26 mouse cellular contexts compared by ENCODE assay signal in the genomic region with DNA sequence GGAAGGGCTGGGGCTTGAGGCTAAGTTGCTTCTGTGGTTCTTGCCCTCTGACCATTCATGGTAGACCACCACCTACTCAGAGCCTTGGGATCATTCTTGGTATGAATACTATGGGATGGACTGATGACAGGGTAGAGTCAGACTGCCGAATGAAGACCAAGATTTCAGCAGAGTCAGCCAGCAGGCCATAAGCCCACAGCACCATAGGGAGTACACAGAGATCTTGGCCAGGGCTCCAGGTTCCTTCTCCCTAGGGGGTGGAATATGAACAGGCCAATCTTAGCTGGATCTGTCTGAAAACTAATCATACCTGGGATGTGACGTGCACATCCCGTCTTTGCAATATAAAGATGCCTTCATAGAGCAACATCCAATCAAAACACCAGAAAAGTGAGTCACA. TPM values are rescaled to one million over a fixed set of nuclear protein-coding genes. Genes with fewer than 3 reads are reported as not detected.
DNase-seq lines count a peak whose midpoint lies in the region; ATAC-seq and TF ChIP-seq lines count a peak whose summit lies in the region.
"Had no signal": no experiment of that assay in that cellular context is flagged by ENCODE, and none has a peak within 500 bp of the region (broad histone marks: within the 10 kb centered on the region; RNA-seq: fewer than 3 reads in every experiment).

No protein-coding gene starts in this region.

- no peaks in the 10 kb centered on the region for H3K27me3 ChIP-seq in embryonic facial prominence, embryonic 15.5 days
- no peaks in the 10 kb centered on the region for H3K27me3 ChIP-seq in embryonic facial prominence, embryonic 10.5 days (replicated peaks; ENCODE audit: low read depth, poor library complexity, severe bottlenecking)
- H3K27me3 ChIP-seq in Patski = no peaks in the 10 kb centered on the region
- no peaks in the 10 kb centered on the region for H3K27me3 ChIP-seq in forebrain, embryonic 12.5 days
- H3K27me3 ChIP-seq: CH12.LX; embryonic facial prominence, embryonic 12.5 days; forebrain, embryonic 13.5 days; forebrain, embryonic 15.5 days had no signal

- no peak overlapping the region for H3K4me2 ChIP-seq in embryonic facial prominence, embryonic 15.5 days (replicated peaks)
- H3K4me2 ChIP-seq in forebrain, embryonic 12.5 days = no peak overlapping the region
- H3K4me2 ChIP-seq: embryonic facial prominence, embryonic 12.5 days; forebrain, embryonic 13.5 days; forebrain, embryonic 15.5 days had no signal

- POLR2A ChIA-PET in Patski (lab: Charles Lee) = interaction anchor here (0.6 to 1.2 kb wide), 2 partner anchors 10 to 17 kb away, joined by 3 read pairs; no protein-coding TSS in a partner anchor

- CTCF ChIA-PET in Patski (lab: Charles Lee) = interaction anchor here (0.9 kb wide), 1 partner anchor 12 kb away, joined by 3 read pairs; no protein-coding TSS in a partner anchor

- H3K9ac ChIP-seq in embryonic facial prominence, embryonic 15.5 days = no peak overlapping the region
- H3K9ac ChIP-seq in forebrain, embryonic 12.5 days = no peak overlapping the region
- H3K9ac ChIP-seq: embryonic facial prominence, embryonic 12.5 days; forebrain, embryonic 13.5 days; forebrain, embryonic 15.5 days; forebrain, postnatal 0 days had no signal

- ATAC-seq in embryonic facial prominence, embryonic 15.5 days (ENCODE audit: insufficient number of reproducible peaks, low FRiP score, low TSS enrichment, low read depth) = peak; percentile 29; the same call in 1 of the 2 replicates
- peak; percentile 40 for ATAC-seq in Patski
- no peak for ATAC-seq in forebrain, embryonic 12.5 days (ENCODE audit: low FRiP score)
- ATAC-seq: CD4-positive, CD25-positive, alpha-beta regulatory T cell, adult 4 months; forebrain, embryonic 13.5 days; forebrain, embryonic 15.5 days; forebrain, postnatal 0 days had no signal

- in situ Hi-C loops in Patski (cut with MboI; ENCODE audit: low pct_unique_long_range_greater_than_20kb) = no loop called here

- H3K27ac ChIP-seq in embryonic facial prominence, embryonic 15.5 days (replicated peaks) = no peak overlapping the region
- no peak overlapping the region for H3K27ac ChIP-seq in embryonic facial prominence, embryonic 10.5 days (replicated peaks)
- no peak overlapping the region for H3K27ac ChIP-seq in forebrain, embryonic 12.5 days
- H3K27ac ChIP-seq: embryonic facial prominence, embryonic 12.5 days; forebrain, embryonic 10.5 days; forebrain, embryonic 13.5 days; forebrain, embryonic 15.5 days had no signal

- no peak for DNase-seq in embryonic facial prominence, embryonic 10.5 days (ENCODE audit: low spot score)
- peak; percentile 90 for DNase-seq in heart, adult 11 months
- DNase-seq in heart, adult 18-20 months = no peak
- no peak for DNase-seq in Patski (ENCODE audit: low read depth, low spot score)
- peak; percentile 65 for DNase-seq in fibroblast of lung, adult 2 months (ENCODE audit: low read depth)
- no peak for DNase-seq in kidney, postnatal 36 days
- DNase-seq: adrenal gland, adult 8-10 months; adrenal gland, postnatal 25 days; B cell, adult 2 months; cerebellum, adult 11 months; cerebellum, adult 18-20 months; cerebellum, adult 8-10 months; cerebellum, adult 9-11 months; cerebellum, postnatal 14 days; cerebellum, postnatal 36 days; embryo, embryonic 11 days had no signal

- H3K9me3 ChIP-seq in embryonic facial prominence, embryonic 15.5 days (replicated peaks) = no peaks in the 10 kb centered on the region
- H3K9me3 ChIP-seq in embryonic facial prominence, embryonic 10.5 days = no peaks in the 10 kb centered on the region
- H3K9me3 ChIP-seq in forebrain, embryonic 12.5 days = no peaks in the 10 kb centered on the region
- H3K9me3 ChIP-seq: embryonic facial prominence, embryonic 12.5 days; forebrain, embryonic 10.5 days; forebrain, embryonic 13.5 days; forebrain, embryonic 15.5 days; G1E had no signal

- WGBS in embryonic facial prominence, embryonic 15.5 days = 63% methylated on average over 3 of the region's 3 CpGs
- WGBS in embryonic facial prominence, embryonic 10.5 days = 93% methylated on average over 3 of the region's 3 CpGs
- 88% methylated on average over 3 of the region's 3 CpGs for WGBS in forebrain, embryonic 12.5 days

- H3K36me3 ChIP-seq in embryonic facial prominence, embryonic 15.5 days = no peaks in the 10 kb centered on the region
- no peaks in the 10 kb centered on the region for H3K36me3 ChIP-seq in embryonic facial prominence, embryonic 10.5 days (replicated peaks)
- no peaks in the 10 kb centered on the region for H3K36me3 ChIP-seq in forebrain, embryonic 12.5 days (replicated peaks)
- H3K36me3 ChIP-seq: embryonic facial prominence, embryonic 12.5 days; forebrain, embryonic 10.5 days; forebrain, embryonic 15.5 days; G1E had no signal

- TF ChIP-seq CTCF in Patski (IDR thresholded peaks at IDR 0.05) = no peak

- H3K4me1 ChIP-seq in embryonic facial prominence, embryonic 15.5 days = no peaks in the 10 kb centered on the region
- peaks cover 3% of the 10 kb centered on the region; the same call in 1 of the 2 replicates for H3K4me1 ChIP-seq in embryonic facial prominence, embryonic 10.5 days
- no peaks in the 10 kb centered on the region for H3K4me1 ChIP-seq in forebrain, embryonic 12.5 days
- H3K4me1 ChIP-seq: embryonic facial prominence, embryonic 12.5 days; forebrain, embryonic 10.5 days; forebrain, embryonic 13.5 days; forebrain, embryonic 15.5 days had no signal

- no peak overlapping the region for H3K4me3 ChIP-seq in embryonic facial prominence, embryonic 15.5 days (replicated peaks)
- no peak overlapping the region for H3K4me3 ChIP-seq in embryonic facial prominence, embryonic 10.5 days
- H3K4me3 ChIP-seq in forebrain, embryonic 12.5 days (replicated peaks) = no peak overlapping the region
- H3K4me3 ChIP-seq: embryonic facial prominence, embryonic 12.5 days; forebrain, embryonic 10.5 days; forebrain, embryonic 13.5 days; forebrain, embryonic 15.5 days had no signal

RNA-seq across cellular contexts. Expression of a gene that starts 9.7 kb away (rescaled TPM):
- 21.8 and 22.3 TPM in 2 replicates for polyA plus RNA-seq in embryonic facial prominence, embryonic 15.5 days (2015; fragmentation: Nextera tagmentation; extraction: Ambion mirVana)
- polyA plus RNA-seq in embryonic facial prominence, embryonic 10.5 days (2016; fragmentation: Nextera tagmentation; extraction: Ambion mirVana) = 34.3 and 34.8 TPM in 2 replicates
- total RNA-seq in heart, adult 18-20 months (2021) = 10 to 100 TPM; 56.2 to 63.4 TPM
- polyA plus RNA-seq in Patski (2021) = 26.9 TPM
- 81.3 and 84.0 TPM in 2 replicates for polyA plus RNA-seq in forebrain, embryonic 12.5 days (2016; fragmentation: Nextera tagmentation; extraction: Ambion mirVana)

RNA-seq across cellular contexts. Expression of a gene that starts 23.5 kb away (rescaled TPM):
- polyA plus RNA-seq in embryonic facial prominence, embryonic 15.5 days (2015; fragmentation: Nextera tagmentation; extraction: Ambion mirVana) = 73.5 and 73.9 TPM in 2 replicates
- 59.9 and 60.8 TPM in 2 replicates for polyA plus RNA-seq in embryonic facial prominence, embryonic 10.5 days (2016; fragmentation: Nextera tagmentation; extraction: Ambion mirVana)
- 10 to 100 TPM; 59.2 to 66.5 TPM for total RNA-seq in heart, adult 18-20 months (2021)
- polyA plus RNA-seq in Patski (2021) = 186 TPM
- polyA plus RNA-seq in forebrain, embryonic 12.5 days (2016; fragmentation: Nextera tagmentation; extraction: Ambion mirVana) = 54.3 and 57.4 TPM in 2 replicates

Comparison
In these comparisons a context has a peak if more than half of its experiments do, and no peak if none do; other contexts are left out.
1. DNase-seq: peak in heart, adult 11 months (single experiment) and fibroblast of lung, adult 2 months (single experiment); none in embryonic facial prominence, embryonic 10.5 days (single experiment), heart, adult 18-20 months (0 of 2), Patski (single experiment) and kidney, postnatal 36 days (0 of 2).